Mouse (Mus musculus): ENCODE data around the gene Ttll4. TPM values are rescaled to one million over a fixed set of nuclear protein-coding genes. Genes with fewer than 3 reads are reported as not detected.

Ttll4 gene
- polyA plus RNA-seq, 1 experiment from 2014 or later = 29.3 TPM

Other genes starting within 250 kb of the Ttll4 start
- gene Cnot9, start 155.7 kb upstream of the Ttll4 start, polyA plus RNA-seq (2016; fragmentation: Nextera tagmentation; extraction: Ambion mirVana) = 70.1 and 71.5 TPM in 2 replicates
- gene Plcd4, start 118.9 kb upstream of the Ttll4 start, polyA plus RNA-seq (2016; fragmentation: Nextera tagmentation; extraction: Ambion mirVana) = 0.89 and 1.2 TPM in 2 replicates
- 39.8 and 41.7 TPM in 2 replicates for gene Usp37, start 117.5 kb upstream of the Ttll4 start, polyA plus RNA-seq (2016; fragmentation: Nextera tagmentation; extraction: Ambion mirVana)
- 9.5 and 10.5 TPM in 2 replicates for gene Zfp142, start 73.5 kb upstream of the Ttll4 start, polyA plus RNA-seq (2016; fragmentation: Nextera tagmentation; extraction: Ambion mirVana)
- gene Bcs1l, start 73.5 kb upstream of the Ttll4 start, polyA plus RNA-seq (2016; fragmentation: Nextera tagmentation; extraction: Ambion mirVana) = 15.2 and 17.8 TPM in 2 replicates
- gene Rnf25, start 60.3 kb upstream of the Ttll4 start, polyA plus RNA-seq (2016; fragmentation: Nextera tagmentation; extraction: Ambion mirVana) = 37.9 and 39.0 TPM in 2 replicates
- 13.7 and 13.9 TPM in 2 replicates for gene Stk36, start 60.3 kb upstream of the Ttll4 start, polyA plus RNA-seq (2016; fragmentation: Nextera tagmentation; extraction: Ambion mirVana)
- gene Cyp27a1, start 51.8 kb downstream of the Ttll4 start, polyA plus RNA-seq (2016; fragmentation: Nextera tagmentation; extraction: Ambion mirVana) = 9.1 and 10.5 TPM in 2 replicates
- 0.47 and 0.56 TPM in 2 replicates for gene Prkag3, start 87.5 kb downstream of the Ttll4 start, polyA plus RNA-seq (2016; fragmentation: Nextera tagmentation; extraction: Ambion mirVana)
- gene Wnt6, start 110.1 kb downstream of the Ttll4 start, polyA plus RNA-seq (2016; fragmentation: Nextera tagmentation; extraction: Ambion mirVana) = 30.1 and 30.8 TPM in 2 replicates
- gene Wnt10a, start 129.8 kb downstream of the Ttll4 start, polyA plus RNA-seq (2016; fragmentation: Nextera tagmentation; extraction: Ambion mirVana) = 3.1 and 3.5 TPM in 2 replicates
- 0.31 and 0.47 TPM in 2 replicates for gene Cdk5r2, start 193.2 kb downstream of the Ttll4 start, polyA plus RNA-seq (2016; fragmentation: Nextera tagmentation; extraction: Ambion mirVana)
- gene Fev, start 223.7 kb downstream of the Ttll4 start, polyA plus RNA-seq (2016; fragmentation: Nextera tagmentation; extraction: Ambion mirVana) = 0.32 and 0.56 TPM in 2 replicates
- 8.4 and 16.1 TPM in 2 replicates for gene Cryba2, start 231.4 kb downstream of the Ttll4 start, polyA plus RNA-seq (2016; fragmentation: Nextera tagmentation; extraction: Ambion mirVana)

Measured in embryonic facial prominence, embryonic 12.5 days (tissue).